Mouse (Mus musculus): ENCODE measurements around the gene H2-M10.2. TPM values are rescaled to one million over a fixed set of nuclear protein-coding genes. Genes with fewer than 3 reads are reported as not detected.
A peak's percentile ranks its signal among the peaks of the same experiment; 100 is the strongest.

Gene H2-M10.2
- polyA plus RNA-seq, 1 experiment from 2014 or later: 0.18 TPM

DNA sequence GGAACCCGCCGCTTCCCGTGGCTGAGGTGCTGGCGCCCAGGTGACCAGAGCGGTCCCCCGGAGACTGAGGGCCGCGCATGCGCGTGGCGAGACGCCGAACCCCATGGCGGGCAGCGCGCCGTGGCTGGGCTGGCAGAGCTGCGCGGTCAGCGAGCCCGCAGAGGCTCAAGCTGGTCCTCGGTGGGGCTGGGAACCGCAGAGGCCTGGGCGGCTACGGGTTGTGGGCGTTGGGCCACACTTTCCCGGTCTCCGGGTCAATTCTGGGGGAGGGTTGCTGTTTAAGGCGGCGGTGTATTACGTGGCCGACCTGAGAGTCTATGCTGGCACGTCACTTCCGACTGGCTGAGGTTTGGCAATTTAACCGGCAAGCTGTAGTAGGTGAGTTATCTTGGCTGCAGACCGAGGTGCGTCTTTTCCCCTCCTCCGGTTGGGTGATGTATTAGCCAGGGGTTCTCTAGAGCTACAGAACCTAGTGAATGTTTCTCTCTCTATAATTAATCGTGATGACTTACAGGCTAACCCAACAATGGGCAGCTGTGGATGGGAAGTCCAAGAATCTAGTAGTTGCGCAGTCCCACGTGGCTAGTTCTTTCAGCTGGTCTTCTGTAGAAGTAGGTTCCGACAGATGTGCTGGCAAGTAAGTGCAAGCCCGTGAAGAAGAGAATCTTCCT is 14.6 kb downstream of the H2-M10.2 start, which contains the start of gene Trim39:
Gene Trim39 (minus strand): TSS at position 662 of the 671 bp plus-strand sequence.
- H3K27me3 ChIP-seq (replicated peaks): no peaks in the 10 kb centered on the region
- WGBS: under 1% methylated on average over 43 of the region's 43 CpGs
- peak within 1 kb of the TSS; percentile 90 for H3K4me2 ChIP-seq
- H3K36me3 ChIP-seq: peaks cover 33% of the 10 kb centered on the region
- peak; percentile 87 for ATAC-seq (ENCODE audit: low FRiP score)
- no peaks in the 10 kb centered on the region for H3K9me3 ChIP-seq (replicated peaks)
- H3K9ac ChIP-seq (replicated peaks): peak within 1 kb of the TSS; percentile 96
- peaks cover 47% of the 10 kb centered on the region for H3K4me1 ChIP-seq
- peak within 1 kb of the TSS; percentile 99 for H3K27ac ChIP-seq (replicated peaks)
- peak within 1 kb of the TSS; percentile 98 for H3K4me3 ChIP-seq (replicated peaks)

DNA sequence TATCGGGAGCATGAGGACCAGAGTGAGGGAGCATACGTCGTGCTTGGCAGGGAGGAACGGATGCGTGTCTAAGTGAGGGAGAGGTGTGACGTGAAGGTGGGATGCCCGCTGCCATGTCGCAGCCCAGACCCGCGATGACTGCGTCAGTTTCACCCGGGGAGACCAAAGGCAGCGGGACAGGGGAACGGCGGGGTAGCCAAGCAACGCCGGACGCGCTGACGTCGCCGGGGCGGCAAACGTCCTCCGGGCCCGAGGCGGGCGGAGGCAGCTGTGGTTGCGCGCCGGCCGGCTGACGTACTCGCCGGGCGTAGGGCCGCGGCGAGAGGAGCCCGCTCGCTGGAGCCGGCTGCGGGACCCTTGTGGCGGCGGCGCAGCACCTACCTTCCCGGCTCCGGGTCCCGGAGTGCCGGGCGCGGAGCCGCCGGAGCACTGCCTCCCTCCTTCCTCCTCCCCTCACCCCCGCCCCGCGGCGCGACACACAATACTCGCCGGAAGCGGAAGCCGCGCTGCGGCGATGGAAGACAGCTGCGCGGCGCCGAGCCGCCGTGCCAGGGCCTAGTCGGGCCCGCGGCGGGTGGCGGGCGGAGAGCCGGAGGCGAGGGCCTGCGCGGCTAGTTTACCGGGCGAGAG is 15.2 kb downstream of the H2-M10.2 start:
- peak; percentile 94 for ATAC-seq (ENCODE audit: low FRiP score)
- Histone ChIP-seq H3K9ac (replicated peaks) (peak overlapping the region; percentile 96), H3K4me1 (peaks cover 47% of the 10 kb centered on the region), H3K4me2 (peak overlapping the region; percentile 90), H3K36me3 (peaks cover 38% of the 10 kb centered on the region), H3K27ac (replicated peaks) (peak overlapping the region; percentile 99), H3K27me3 (replicated peaks) (no peaks in the 10 kb centered on the region), H3K9me3 (replicated peaks) (no peaks in the 10 kb centered on the region), H3K4me3 (replicated peaks) (peak overlapping the region; percentile 98)
- WGBS: under 1% methylated on average over 80 of the region's 84 CpGs

DNA sequence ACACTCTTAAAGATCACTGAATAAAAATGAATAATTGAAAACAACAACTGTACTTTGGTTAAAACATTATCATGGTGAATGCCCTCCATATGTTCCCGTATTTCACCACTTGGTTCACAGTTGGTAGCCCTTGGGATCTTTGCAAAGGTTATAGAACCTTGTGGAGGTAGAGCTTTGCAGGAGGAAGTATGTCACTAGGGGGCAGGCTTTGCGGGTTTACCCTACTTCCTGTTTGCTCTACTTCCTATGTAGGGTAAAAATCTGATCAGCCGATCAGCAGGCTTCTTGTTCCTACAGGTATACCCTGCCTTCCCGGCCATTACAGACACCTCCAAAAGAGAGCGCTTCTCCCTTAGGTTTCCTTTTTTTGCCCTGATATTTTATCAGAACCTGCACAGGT is 20.5 kb downstream of the H2-M10.2 start:
- Histone ChIP-seq H3K9ac (replicated peaks) (no peak overlapping the region), H3K4me3 (replicated peaks) (no peak overlapping the region), H3K4me2 (no peak overlapping the region), H3K27me3 (replicated peaks) (no peaks in the 10 kb centered on the region), H3K36me3 (peaks cover 72% of the 10 kb centered on the region), H3K9me3 (replicated peaks) (no peaks in the 10 kb centered on the region), H3K27ac (replicated peaks) (no peak overlapping the region), H3K4me1 (peaks cover 15% of the 10 kb centered on the region)
- no peak for ATAC-seq (ENCODE audit: low FRiP score)
- 83% methylated on average over 5 of the region's 5 CpGs for WGBS

- 91% methylated on average over 3 of the region's 3 CpGs for WGBS
- no peak for ATAC-seq (ENCODE audit: low FRiP score)
- Histone ChIP-seq H3K36me3 (peaks cover 87% of the 10 kb centered on the region), H3K27me3 (replicated peaks) (no peaks in the 10 kb centered on the region), H3K4me2 (no peak overlapping the region), H3K4me3 (replicated peaks) (no peak overlapping the region), H3K9me3 (replicated peaks) (no peaks in the 10 kb centered on the region), H3K4me1 (0 out of 2 replicates have a peak, but pooled peaks cover 4% of the 10 kb centered on the region), H3K27ac (replicated peaks) (no peak overlapping the region), H3K9ac (replicated peaks) (no peak overlapping the region)
Measured at GRCm38 (mm10) chr17:36264273-36264925, 21.9 kb downstream of the H2-M10.2 start.

DNA sequence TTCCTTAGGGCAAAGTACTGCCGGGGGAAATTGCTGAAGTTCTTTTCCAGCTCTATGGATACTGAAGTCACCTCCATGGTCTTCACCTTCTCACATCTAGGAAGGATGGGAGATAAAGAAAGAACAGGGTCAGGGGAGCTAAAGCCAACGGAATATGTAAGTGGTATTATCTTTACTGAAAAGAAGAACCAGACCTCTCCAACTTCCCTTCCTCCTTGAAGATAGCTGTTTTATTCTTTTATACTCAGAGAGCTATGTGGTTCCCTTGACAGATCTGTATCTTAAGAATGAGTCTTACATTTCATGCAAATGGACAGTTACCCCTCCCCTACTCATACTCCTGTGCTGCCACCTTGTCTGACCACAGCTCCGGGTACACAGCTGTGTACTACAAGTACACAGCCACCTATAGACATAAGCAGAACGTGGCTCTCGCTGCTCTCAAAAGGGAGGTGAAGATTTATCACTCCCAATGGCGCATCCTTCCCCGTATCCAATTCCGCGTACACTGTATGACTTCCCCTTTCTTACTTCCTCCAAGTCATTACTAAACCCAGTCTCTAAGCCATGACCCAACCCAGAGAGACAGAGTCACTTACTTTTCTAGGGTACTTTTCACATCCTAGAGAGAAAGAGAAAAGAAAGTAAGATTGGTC is 24.7 kb downstream of the H2-M10.2 start:
- Histone ChIP-seq H3K36me3 (peaks cover 76% of the 10 kb centered on the region), H3K4me2 (no peak overlapping the region), H3K27me3 (replicated peaks) (no peaks in the 10 kb centered on the region), H3K27ac (replicated peaks) (no peak overlapping the region), H3K9ac (replicated peaks) (no peak overlapping the region), H3K4me1 (peaks cover 5% of the 10 kb centered on the region), H3K9me3 (replicated peaks) (no peaks in the 10 kb centered on the region), H3K4me3 (replicated peaks) (no peak overlapping the region)
- ATAC-seq (ENCODE audit: low FRiP score): no peak
- WGBS: 90% methylated on average over 9 of the region's 9 CpGs

DNA sequence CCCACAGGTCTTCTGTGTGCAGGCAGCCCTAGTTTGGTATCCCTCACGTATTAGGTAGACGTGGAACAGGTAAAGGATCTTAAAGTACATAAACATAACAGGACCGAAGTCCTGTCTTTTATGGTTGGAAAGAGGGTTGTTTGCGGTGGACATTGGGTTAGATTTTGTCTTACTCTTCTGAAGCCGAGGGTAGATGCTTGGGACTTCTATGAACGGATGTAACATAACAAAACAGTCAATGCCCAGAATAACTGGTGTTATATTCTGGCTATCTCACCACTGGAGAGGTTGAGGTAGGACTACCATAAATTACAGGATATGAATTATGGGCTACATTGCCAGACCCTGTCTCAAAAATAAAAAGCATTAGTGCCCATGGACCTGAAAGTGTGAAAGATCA is 28.3 kb downstream of the H2-M10.2 start, which contains the start of gene Rpp21:
Gene Rpp21 (minus strand): TSS at position 101 of the 400 bp plus-strand sequence.
- WGBS: 46% methylated on average over 6 of the region's 6 CpGs
- 0 out of 2 replicates have a peak, but pooled peaks have one; percentile 2 for ATAC-seq (ENCODE audit: low FRiP score)
- Histone ChIP-seq H3K4me1 (peaks cover 8% of the 10 kb centered on the region), H3K9ac (replicated peaks) (peak within 1 kb of the TSS; percentile 87), H3K36me3 (peaks cover 47% of the 10 kb centered on the region), H3K9me3 (replicated peaks) (no peaks in the 10 kb centered on the region), H3K4me2 (peak within 1 kb of the TSS; percentile 63), H3K4me3 (replicated peaks) (peak within 1 kb of the TSS; percentile 82), H3K27ac (replicated peaks) (peak within 1 kb of the TSS; percentile 93), H3K27me3 (replicated peaks) (no peaks in the 10 kb centered on the region)

- no peaks in the 10 kb centered on the region for H3K9me3 ChIP-seq (replicated peaks)
- H3K36me3 ChIP-seq: peaks cover 42% of the 10 kb centered on the region
- H3K9ac ChIP-seq (replicated peaks): peak overlapping the region; percentile 87
- peak overlapping the region; percentile 63 for H3K4me2 ChIP-seq
- H3K27ac ChIP-seq (replicated peaks): peak overlapping the region; percentile 93
- no peaks in the 10 kb centered on the region; the same call in 1 of the 2 replicates for H3K27me3 ChIP-seq (replicated peaks)
- H3K4me3 ChIP-seq (replicated peaks): peak overlapping the region; percentile 82
- WGBS: under 1% methylated on average over 37 of the region's 37 CpGs
- H3K4me1 ChIP-seq: peaks cover 8% of the 10 kb centered on the region
- ATAC-seq (ENCODE audit: low FRiP score): peak; percentile 98
Measured at GRCm38 (mm10) chr17:36257241-36257947, 28.9 kb downstream of the H2-M10.2 start.

DNA sequence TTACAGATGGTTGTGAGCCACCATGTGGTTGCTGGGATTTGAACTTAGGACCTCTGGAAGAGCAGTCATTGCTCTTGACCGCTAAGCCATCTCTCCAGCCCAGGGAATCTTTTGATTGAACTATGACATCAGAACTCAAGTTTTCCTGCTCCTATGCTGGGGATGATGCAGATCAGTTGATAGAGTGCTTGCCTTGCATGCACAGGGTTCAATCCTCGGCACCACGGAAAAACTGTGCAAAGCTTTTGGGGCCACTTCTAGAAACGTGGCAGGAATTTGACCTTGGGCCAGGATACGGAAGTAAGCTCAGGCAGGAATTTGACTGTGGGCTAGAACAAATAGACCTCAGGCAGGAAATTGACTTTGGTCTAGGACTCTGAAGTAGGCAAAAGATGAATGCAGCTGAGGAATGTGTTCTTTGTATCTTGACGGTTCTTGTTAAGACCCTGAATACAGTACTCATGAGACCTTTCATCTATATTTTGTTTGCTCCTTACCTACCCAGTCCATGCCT is 33.1 kb downstream of the H2-M10.2 start:
- no peak overlapping the region for H3K9ac ChIP-seq (replicated peaks)
- no peak overlapping the region for H3K27ac ChIP-seq (replicated peaks)
- H3K4me1 ChIP-seq: peaks cover 12% of the 10 kb centered on the region
- H3K9me3 ChIP-seq (replicated peaks): no peaks in the 10 kb centered on the region
- ATAC-seq (ENCODE audit: low FRiP score): no peak
- 73% methylated on average over 6 of the region's 6 CpGs for WGBS
- no peak overlapping the region for H3K4me3 ChIP-seq (replicated peaks)
- H3K4me2 ChIP-seq: no peak overlapping the region
- H3K27me3 ChIP-seq (replicated peaks): peaks cover 21% of the 10 kb centered on the region
- H3K36me3 ChIP-seq: peaks cover 4% of the 10 kb centered on the region; the same call in 1 of the 2 replicates

DNA sequence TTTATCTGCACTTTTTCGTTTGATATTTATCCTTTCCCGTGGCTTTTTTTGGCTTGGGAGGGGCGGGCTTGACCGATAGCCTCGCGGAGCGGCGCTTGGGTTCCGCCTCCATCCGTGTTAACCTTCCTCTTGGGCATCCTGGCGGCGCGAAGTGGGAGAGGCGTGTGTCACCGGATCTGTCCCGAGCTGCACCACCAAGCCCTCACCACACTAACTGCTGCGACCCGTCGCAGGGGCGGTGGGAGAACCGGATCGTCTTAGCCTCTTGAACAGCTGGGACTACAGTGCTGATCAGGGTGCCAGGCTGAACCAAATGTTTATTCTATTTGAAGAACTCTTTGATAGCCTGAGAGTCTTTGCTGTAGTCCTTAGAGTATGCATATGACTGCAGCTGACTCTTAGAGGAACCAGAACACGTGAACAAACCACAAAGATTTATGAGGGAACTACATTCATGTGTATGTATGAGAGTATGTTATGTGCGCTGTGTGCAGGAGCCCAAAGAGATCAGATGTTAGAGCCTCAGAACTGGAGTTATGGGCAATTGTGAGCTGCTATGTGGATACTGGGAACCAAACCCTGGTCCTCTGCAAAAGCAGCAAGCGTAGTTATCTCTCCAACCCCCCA is 33.9 kb downstream of the H2-M10.2 start:
- peaks cover 4% of the 10 kb centered on the region; the same call in 1 of the 2 replicates for H3K36me3 ChIP-seq
- H3K4me3 ChIP-seq (replicated peaks): peak overlapping the region; percentile 22; the same call in 1 of the 2 replicates
- ATAC-seq (ENCODE audit: low FRiP score): no peak
- peak overlapping the region; percentile 55 for H3K4me2 ChIP-seq
- H3K27me3 ChIP-seq (replicated peaks): peaks cover 24% of the 10 kb centered on the region
- no peak overlapping the region for H3K9ac ChIP-seq (replicated peaks)
- no peak overlapping the region for H3K27ac ChIP-seq (replicated peaks)
- peaks cover 12% of the 10 kb centered on the region for H3K4me1 ChIP-seq
- WGBS: 8% methylated on average over 25 of the region's 25 CpGs
- no peaks in the 10 kb centered on the region for H3K9me3 ChIP-seq (replicated peaks)

DNA sequence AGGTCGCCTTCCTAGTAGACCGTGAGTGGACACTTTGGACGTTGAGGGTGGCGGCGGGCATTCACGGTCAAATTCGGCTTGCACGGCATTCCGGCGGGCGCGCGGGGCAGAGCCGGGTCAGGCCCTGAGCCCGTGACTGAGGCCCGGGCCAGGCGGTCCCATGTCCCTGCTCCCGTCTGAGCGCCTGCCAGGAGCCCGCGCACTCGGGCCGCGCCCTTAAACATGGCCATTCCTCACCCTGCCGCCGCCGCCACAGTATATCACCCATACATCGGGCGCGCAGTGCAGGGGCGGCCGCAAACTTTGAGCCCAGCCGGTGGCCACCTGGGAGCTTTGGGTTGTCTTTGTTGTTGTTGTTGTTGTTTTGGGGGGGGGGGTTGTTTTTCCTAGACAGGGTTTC is 37.4 kb downstream of the H2-M10.2 start:
- no peak overlapping the region for H3K9ac ChIP-seq (replicated peaks)
- H3K4me3 ChIP-seq (replicated peaks): no peak overlapping the region
- no peak for ATAC-seq (ENCODE audit: low FRiP score)
- peak overlapping the region; percentile 34 for H3K4me2 ChIP-seq
- H3K27me3 ChIP-seq (replicated peaks): peaks cover 24% of the 10 kb centered on the region
- peaks cover 5% of the 10 kb centered on the region; the same call in 1 of the 2 replicates for H3K4me1 ChIP-seq
- 34% methylated on average over 33 of the region's 33 CpGs for WGBS
- H3K27ac ChIP-seq (replicated peaks): no peak overlapping the region
- H3K36me3 ChIP-seq: no peaks in the 10 kb centered on the region
- no peaks in the 10 kb centered on the region for H3K9me3 ChIP-seq (replicated peaks)
